Mouse (Mus musculus) erythroblast, embryonic 14.5 days (primary cell): ENCODE data around the gene Siah2.

ENCODE experiments used
- GATA1 ChIP-seq: IDR thresholded peaks from 2 replicates; pipeline ENCODE4 v1.6.1; 2012; ENCODE audit warnings: low read length, inconsistent platforms, mixed read lengths
- TAL1 ChIP-seq: IDR thresholded peaks from 3 replicates; pipeline ENCODE4 v1.6.1; 2012; ENCODE audit warnings: low read length, inconsistent platforms, mixed read lengths

DNA sequence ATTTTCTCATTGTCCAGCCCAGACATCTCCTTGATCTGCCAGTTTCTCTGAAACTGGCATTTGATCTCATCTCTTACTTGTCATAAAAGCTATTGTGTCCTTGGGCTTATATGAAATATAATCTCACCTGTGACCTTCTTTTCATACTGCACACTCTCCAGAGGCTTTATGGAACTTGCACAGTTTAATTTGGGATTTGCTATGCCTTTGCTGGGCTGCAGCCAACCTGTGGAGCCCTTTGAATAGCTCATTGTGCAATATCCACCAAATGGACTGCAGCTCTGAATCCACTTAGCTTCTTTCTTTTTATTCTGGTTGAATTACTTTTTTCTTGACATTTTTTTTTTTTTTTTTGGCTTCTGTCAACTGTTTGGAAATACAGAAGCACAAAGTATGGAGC lies 37.3 kb upstream of the Siah2 start:
- TF ChIP-seq TAL1 (no peak), GATA1 (no peak)
